Mouse (Mus musculus): ENCODE measurements around the gene Foxr1. TPM values are rescaled to one million over a fixed set of nuclear protein-coding genes. Genes with fewer than 3 reads are reported as not detected.
"Not testable (repeated sequence)": the region's sequence is repeated elsewhere in the genome, so short reads cannot be mapped to it uniquely, and the experiment has no call there.

The Foxr1 gene
- polyA plus RNA-seq, 1 experiment from 2014 or later = not detected

DNA sequence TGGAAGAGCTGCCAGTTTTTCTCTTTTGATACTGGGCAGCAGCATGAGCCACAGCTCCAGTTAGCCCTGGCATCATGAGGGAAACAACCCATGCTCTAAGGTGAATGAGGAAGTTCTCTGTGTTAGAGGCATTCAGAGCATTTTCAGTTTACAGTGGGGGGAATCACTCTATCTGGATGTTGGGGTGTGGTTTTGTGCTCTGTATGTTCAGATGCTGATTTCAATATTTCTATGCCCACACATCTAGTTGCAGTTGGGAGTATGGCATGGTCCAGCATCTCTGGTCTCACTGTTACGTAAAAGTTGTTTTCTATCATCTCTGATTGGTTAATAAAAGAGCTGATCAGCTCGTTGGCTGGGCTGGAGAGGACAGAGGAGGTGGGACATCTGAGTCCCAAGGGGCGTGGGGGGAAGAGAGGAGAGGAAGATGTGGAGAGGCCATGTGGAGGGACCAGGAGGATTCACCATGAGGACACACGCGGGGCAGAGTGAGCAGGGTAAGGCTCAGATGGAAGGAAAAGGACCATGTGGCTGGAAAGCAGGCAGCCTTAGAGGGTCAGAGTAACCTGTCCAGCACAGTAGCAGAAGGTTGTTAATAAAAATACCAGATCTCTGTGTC is 20.5 kb downstream of the Foxr1 start:
- no peak overlapping the region for H3K9ac ChIP-seq (replicated peaks; ENCODE audit: low read depth, low read length)
- WGBS = 81% methylated on average over 5 of the region's 5 CpGs
- H3K36me3 ChIP-seq (ENCODE audit: control insufficient read depth, insufficient read depth, low read length) = 0 out of 2 replicates have a peak, but pooled peaks cover 3% of the 10 kb centered on the region
- H3K4me2 ChIP-seq (ENCODE audit: low read depth, low read length) = no peak overlapping the region
- H3K27me3 ChIP-seq (ENCODE audit: control insufficient read depth, insufficient read depth, low read length) = no peaks in the 10 kb centered on the region
- no peak overlapping the region for H3K27ac ChIP-seq (ENCODE audit: low read depth, low read length)
- H3K4me1 ChIP-seq (ENCODE audit: control insufficient read depth, insufficient read depth, low read length) = 0 out of 2 replicates have a peak, but pooled peaks cover 5% of the 10 kb centered on the region
- no peak overlapping the region for H3K4me3 ChIP-seq (ENCODE audit: low read depth, low read length)
- no peaks in the 10 kb centered on the region for H3K9me3 ChIP-seq (ENCODE audit: control insufficient read depth, low read length)
- no peak for ATAC-seq (ENCODE audit: low read depth)

DNA sequence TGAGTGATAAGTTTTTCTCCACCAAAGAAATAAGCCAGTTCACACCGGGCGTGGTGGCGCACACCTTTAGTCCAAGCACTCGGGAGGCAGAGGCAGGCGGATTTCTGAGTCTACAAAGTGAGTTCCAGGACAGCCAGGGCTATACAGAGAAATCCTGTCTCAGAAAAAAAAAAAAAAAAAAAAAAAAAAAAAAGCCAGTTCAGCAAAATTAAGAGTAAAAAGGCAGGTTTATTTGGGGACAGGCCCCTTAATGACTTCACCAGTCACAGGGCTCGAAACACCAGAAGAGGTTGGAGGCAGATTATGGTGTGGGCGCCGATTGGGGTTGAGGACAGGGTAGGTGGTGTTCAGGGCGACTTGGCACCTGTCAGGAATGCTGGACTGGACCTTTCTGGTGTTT is 21.2 kb downstream of the Foxr1 start:
- not testable (repeated sequence) for H3K4me2 ChIP-seq (ENCODE audit: low read depth, low read length); H3K9ac ChIP-seq (replicated peaks; ENCODE audit: low read depth, low read length); H3K27ac ChIP-seq (ENCODE audit: low read depth, low read length); H3K27me3 ChIP-seq (ENCODE audit: control insufficient read depth, insufficient read depth, low read length); ATAC-seq (ENCODE audit: low read depth); H3K4me3 ChIP-seq (ENCODE audit: low read depth, low read length); H3K36me3 ChIP-seq (ENCODE audit: control insufficient read depth, insufficient read depth, low read length); H3K9me3 ChIP-seq (ENCODE audit: control insufficient read depth, low read length); H3K4me1 ChIP-seq (ENCODE audit: control insufficient read depth, insufficient read depth, low read length)
- 94% methylated on average over 9 of the region's 9 CpGs for WGBS

DNA sequence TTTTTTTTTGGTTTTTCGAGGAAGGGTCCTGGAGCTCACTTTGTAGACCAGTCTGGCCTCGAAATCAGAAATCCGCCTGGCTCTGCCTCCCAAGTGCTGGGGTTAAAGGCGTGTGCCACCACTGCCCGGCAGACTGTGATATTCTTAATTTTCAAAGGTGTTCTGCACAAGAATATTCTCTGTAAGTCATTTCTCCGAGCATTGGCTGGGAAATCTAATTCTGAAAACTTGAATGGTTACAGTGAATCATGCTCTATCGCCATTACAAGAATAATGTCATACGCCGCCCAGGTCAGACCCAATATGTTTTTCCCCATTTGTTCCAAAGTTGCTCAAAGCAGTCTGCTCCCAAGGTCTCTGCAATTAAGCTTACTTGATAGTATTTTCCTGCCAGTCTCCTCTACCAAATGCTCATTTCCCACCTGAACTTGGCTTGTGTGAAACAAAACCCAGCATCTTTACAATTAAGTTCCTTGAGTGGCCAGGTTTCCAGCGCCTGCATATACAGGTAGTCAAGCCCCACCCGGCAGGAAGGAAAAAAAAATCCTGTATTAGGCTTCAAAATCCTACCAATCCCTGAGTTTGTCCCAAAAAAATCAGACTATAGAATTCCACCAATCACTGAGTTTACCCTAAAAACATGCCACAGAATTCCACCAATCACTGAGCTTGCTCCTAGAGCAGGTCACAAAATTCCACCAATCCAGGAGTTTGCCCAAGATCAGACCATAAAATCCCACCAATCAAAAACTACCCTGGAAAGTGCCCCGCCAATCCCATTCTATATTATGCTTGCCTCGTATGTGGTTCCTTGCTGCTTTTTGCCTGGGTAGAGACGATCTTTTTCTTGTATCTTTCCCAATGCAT is 22.2 kb downstream of the Foxr1 start, which contains the start of gene Ccdc84:
Ccdc84 (minus strand) TSS at position 51 of the 867 bp plus-strand sequence.
- H3K4me2 ChIP-seq (ENCODE audit: low read depth, low read length) = peak within 1 kb of the TSS; percentile 84
- peak within 1 kb of the TSS; percentile 65 for H3K27ac ChIP-seq (ENCODE audit: low read depth, low read length)
- WGBS = 78% methylated on average over 14 of the region's 14 CpGs
- 0 out of 2 replicates have a peak, but pooled peaks cover 5% of the 10 kb centered on the region for H3K4me1 ChIP-seq (ENCODE audit: control insufficient read depth, insufficient read depth, low read length)
- peak within 1 kb of the TSS; percentile 78 for H3K9ac ChIP-seq (replicated peaks; ENCODE audit: low read depth, low read length)
- H3K36me3 ChIP-seq (ENCODE audit: control insufficient read depth, insufficient read depth, low read length) = peaks cover 3% of the 10 kb centered on the region; the same call in 1 of the 2 replicates
- no peaks in the 10 kb centered on the region for H3K27me3 ChIP-seq (ENCODE audit: control insufficient read depth, insufficient read depth, low read length)
- peak within 1 kb of the TSS; percentile 74 for H3K4me3 ChIP-seq (ENCODE audit: low read depth, low read length)
- no peaks in the 10 kb centered on the region for H3K9me3 ChIP-seq (ENCODE audit: control insufficient read depth, low read length)
- ATAC-seq (ENCODE audit: low read depth) = 0 out of 2 replicates have a peak, but pooled peaks have one; percentile 2

DNA sequence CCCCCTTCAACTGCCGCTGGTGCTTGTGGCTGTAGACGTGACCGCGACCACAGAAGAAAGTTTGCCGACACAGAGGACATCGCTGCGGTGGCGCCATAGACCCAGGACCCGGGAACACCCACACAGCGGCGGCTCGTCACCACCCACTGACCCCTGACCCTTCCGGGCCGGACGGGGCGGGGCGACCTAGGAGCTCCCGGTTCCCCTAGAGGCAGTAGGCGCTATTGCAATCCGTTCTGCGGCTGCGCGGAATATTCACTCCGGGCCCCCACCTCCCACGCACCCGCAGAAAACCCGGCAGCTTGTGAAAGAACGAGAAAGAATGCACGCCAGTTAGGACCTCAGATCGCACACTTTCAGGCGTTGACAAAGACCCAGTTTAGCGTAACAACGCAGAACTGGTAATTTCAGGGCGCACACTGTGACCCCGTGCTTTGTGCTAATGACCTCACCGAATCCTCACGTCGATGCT is 23.0 kb downstream of the Foxr1 start:
- Histone ChIP-seq H3K9me3 (ENCODE audit: control insufficient read depth, low read length) (no peaks in the 10 kb centered on the region), H3K4me3 (ENCODE audit: low read depth, low read length) (peak overlapping the region; percentile 74), H3K27me3 (ENCODE audit: control insufficient read depth, insufficient read depth, low read length) (no peaks in the 10 kb centered on the region), H3K4me1 (ENCODE audit: control insufficient read depth, insufficient read depth, low read length) (0 out of 2 replicates have a peak, but pooled peaks cover 5% of the 10 kb centered on the region), H3K4me2 (ENCODE audit: low read depth, low read length) (peak overlapping the region; percentile 84), H3K9ac (replicated peaks; ENCODE audit: low read depth, low read length) (peak overlapping the region; percentile 78), H3K36me3 (ENCODE audit: control insufficient read depth, insufficient read depth, low read length) (peaks cover 6% of the 10 kb centered on the region), H3K27ac (ENCODE audit: low read depth, low read length) (peak overlapping the region; percentile 65)
- peak; percentile 90 for ATAC-seq (ENCODE audit: low read depth)
- under 1% methylated on average over 38 of the region's 38 CpGs for WGBS

DNA sequence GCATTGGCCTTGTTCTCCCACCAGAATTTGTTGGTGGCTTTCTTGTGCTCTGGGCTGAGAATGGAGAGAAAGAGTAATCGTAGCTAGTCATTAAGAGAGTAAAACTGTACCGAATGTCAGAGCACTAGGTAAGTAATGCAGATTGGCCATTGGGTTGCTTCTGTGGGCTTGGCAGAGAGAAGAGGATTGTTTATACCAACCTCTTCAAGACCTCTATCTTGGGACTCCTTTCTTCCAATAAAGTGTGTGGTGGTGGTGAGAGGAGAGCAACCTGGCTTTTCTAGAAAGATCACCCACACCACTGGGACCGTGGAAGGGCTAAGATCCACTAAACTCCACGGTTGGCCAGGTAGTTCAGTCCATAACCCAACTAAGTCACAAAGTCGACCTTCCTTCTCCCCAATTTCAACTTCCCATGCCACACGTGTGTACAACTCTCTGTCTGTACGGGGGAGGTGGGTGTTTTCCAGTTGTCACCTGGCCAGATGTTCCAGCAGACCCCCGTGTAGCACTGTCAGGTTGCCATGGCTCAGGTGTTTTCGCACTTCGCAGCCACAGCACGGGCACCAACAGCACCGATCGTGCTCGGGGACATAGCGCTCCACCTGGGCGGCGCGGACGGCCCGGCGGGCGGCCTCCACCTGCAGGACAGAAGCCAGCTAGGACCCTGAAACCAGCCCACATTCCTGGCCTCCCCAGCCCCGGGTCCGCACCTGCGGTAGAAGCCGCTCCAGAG is 23.6 kb downstream of the Foxr1 start:
- Histone ChIP-seq H3K27ac (ENCODE audit: low read depth, low read length) (peak overlapping the region; percentile 39; the same call in 1 of the 2 replicates), H3K4me1 (ENCODE audit: control insufficient read depth, insufficient read depth, low read length) (0 out of 2 replicates have a peak, but pooled peaks cover 5% of the 10 kb centered on the region), H3K9me3 (ENCODE audit: control insufficient read depth, low read length) (no peaks in the 10 kb centered on the region), H3K36me3 (ENCODE audit: control insufficient read depth, insufficient read depth, low read length) (peaks cover 12% of the 10 kb centered on the region), H3K4me3 (ENCODE audit: low read depth, low read length) (peak overlapping the region; percentile 74), H3K4me2 (ENCODE audit: low read depth, low read length) (peak overlapping the region; percentile 84), H3K9ac (replicated peaks; ENCODE audit: low read depth, low read length) (peak overlapping the region; percentile 78), H3K27me3 (ENCODE audit: control insufficient read depth, insufficient read depth, low read length) (no peaks in the 10 kb centered on the region)
- 8% methylated on average over 26 of the region's 26 CpGs for WGBS
- ATAC-seq (ENCODE audit: low read depth) = peak; percentile 75

DNA sequence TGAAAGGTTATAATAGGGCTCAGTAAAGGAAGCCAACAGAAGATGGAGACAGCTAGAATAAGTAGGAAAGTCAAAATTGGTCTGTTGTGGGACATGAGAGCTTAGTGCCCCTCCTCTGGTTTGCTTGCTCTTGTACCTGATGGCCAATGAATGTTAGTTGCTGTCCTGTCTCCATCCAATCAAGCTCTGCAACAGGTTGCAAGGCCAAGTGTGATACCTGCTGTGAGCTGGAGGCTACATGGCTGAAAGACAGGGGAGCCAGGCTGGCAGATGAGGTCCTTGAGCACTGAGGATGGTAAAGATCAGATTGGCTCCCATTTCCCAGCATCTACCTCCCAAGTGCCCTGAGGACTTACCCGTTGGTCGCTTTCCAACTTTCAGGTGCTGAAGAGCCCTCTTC is 28.2 kb downstream of the Foxr1 start:
- no peak for ATAC-seq (ENCODE audit: low read depth)
- Histone ChIP-seq H3K4me1 (ENCODE audit: control insufficient read depth, insufficient read depth, low read length) (peaks cover 11% of the 10 kb centered on the region; the same call in 1 of the 2 replicates), H3K27ac (ENCODE audit: low read depth, low read length) (no peak overlapping the region), H3K4me3 (ENCODE audit: low read depth, low read length) (no peak overlapping the region), H3K9ac (replicated peaks; ENCODE audit: low read depth, low read length) (no peak overlapping the region), H3K36me3 (ENCODE audit: control insufficient read depth, insufficient read depth, low read length) (peaks cover 41% of the 10 kb centered on the region), H3K9me3 (ENCODE audit: control insufficient read depth, low read length) (no peaks in the 10 kb centered on the region), H3K27me3 (ENCODE audit: control insufficient read depth, insufficient read depth, low read length) (no peaks in the 10 kb centered on the region), H3K4me2 (ENCODE audit: low read depth, low read length) (no peak overlapping the region)
- 91% methylated on average over 2 of the region's 2 CpGs for WGBS

DNA sequence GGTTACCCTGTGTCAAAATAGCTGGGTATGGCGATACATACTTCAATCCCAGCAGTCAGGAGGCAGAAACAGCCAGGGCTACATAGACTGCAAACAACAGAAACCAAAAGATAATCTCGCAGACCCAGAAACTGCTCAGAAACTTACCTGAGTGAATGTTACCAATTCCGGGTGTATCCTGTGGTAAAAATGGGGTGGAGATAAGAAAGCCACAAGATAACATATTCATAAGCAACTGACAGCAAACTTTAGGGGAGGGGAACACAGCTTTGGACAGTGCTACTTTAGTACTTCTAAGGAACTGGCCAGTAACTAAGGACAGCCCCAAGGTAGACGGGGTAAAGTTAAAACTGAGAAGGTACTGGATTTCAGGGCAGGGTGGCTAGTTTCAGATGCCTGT is 28.6 kb downstream of the Foxr1 start:
- ATAC-seq (ENCODE audit: low read depth) = no peak
- WGBS = 91% methylated on average over 4 of the region's 4 CpGs
- no peaks in the 10 kb centered on the region for H3K9me3 ChIP-seq (ENCODE audit: control insufficient read depth, low read length)
- H3K36me3 ChIP-seq (ENCODE audit: control insufficient read depth, insufficient read depth, low read length) = peaks cover 41% of the 10 kb centered on the region
- H3K4me2 ChIP-seq (ENCODE audit: low read depth, low read length) = no peak overlapping the region
- no peaks in the 10 kb centered on the region for H3K27me3 ChIP-seq (ENCODE audit: control insufficient read depth, insufficient read depth, low read length)
- peaks cover 9% of the 10 kb centered on the region; the same call in 1 of the 2 replicates for H3K4me1 ChIP-seq (ENCODE audit: control insufficient read depth, insufficient read depth, low read length)
- H3K27ac ChIP-seq (ENCODE audit: low read depth, low read length) = no peak overlapping the region
- H3K4me3 ChIP-seq (ENCODE audit: low read depth, low read length) = no peak overlapping the region
- no peak overlapping the region for H3K9ac ChIP-seq (replicated peaks; ENCODE audit: low read depth, low read length)

DNA sequence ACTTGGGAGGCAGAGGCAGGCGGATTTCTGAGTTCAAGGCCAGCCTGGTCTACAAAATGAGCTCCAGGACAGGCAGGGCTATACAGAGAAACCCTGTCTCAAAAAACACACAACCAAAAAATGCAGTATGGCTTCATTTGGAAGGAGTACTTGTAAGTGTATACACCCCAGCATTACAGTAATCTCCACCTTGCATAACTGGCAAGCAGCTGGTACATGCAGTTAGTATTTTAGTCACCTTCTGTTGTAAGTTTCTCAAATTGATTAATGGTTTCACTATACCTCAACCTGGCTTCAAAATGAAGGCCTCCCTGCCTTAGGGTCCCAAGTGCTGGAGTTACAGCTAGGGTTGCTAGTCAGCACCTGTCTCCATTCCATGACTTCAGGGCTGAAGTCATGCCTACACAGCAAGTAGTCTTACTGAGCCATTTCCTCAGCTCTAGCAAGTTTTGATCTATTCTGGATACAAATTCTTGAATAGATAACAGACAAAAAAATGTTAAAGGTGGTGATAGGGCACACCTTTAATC is 29.3 kb downstream of the Foxr1 start:
- no peak for ATAC-seq (ENCODE audit: low read depth)
- H3K4me2 ChIP-seq (ENCODE audit: low read depth, low read length) = no peak overlapping the region
- no peak overlapping the region for H3K9ac ChIP-seq (replicated peaks; ENCODE audit: low read depth, low read length)
- H3K4me3 ChIP-seq (ENCODE audit: low read depth, low read length) = no peak overlapping the region
- H3K9me3 ChIP-seq (ENCODE audit: control insufficient read depth, low read length) = no peaks in the 10 kb centered on the region
- peaks cover 41% of the 10 kb centered on the region for H3K36me3 ChIP-seq (ENCODE audit: control insufficient read depth, insufficient read depth, low read length)
- H3K27me3 ChIP-seq (ENCODE audit: control insufficient read depth, insufficient read depth, low read length) = no peaks in the 10 kb centered on the region
- 100% methylated on average over 1 of the region's 1 CpGs for WGBS
- no peak overlapping the region for H3K27ac ChIP-seq (ENCODE audit: low read depth, low read length)
- peaks cover 6% of the 10 kb centered on the region; the same call in 1 of the 2 replicates for H3K4me1 ChIP-seq (ENCODE audit: control insufficient read depth, insufficient read depth, low read length)

Data from neural tube, embryonic 14.5 days (tissue).